Mouse (Mus musculus): ENCODE measurements at regions not wholly inside any gene's neighbourhood (a gene's known extent, or its start where the extent isn't known, plus 50 kb on each side); places are given as distances from the start of the nearest gene placed in this dataset.

GRCm38 (mm10) chr5:111641685-111642084 lies 92.0 kb upstream of the Gm26897 start:
- Histone ChIP-seq H3K27ac (no peak overlapping the region), H3K27me3 (ENCODE audit: insufficient read depth, low read length) (no peaks in the 10 kb centered on the region), H3K4me1 (replicated peaks; ENCODE audit: insufficient read depth, low read length) (no peaks in the 10 kb centered on the region), H3K4me2 (ENCODE audit: low read length) (no peak overlapping the region), H3K9ac (ENCODE audit: low read depth, low read length) (no peak overlapping the region), H3K36me3 (ENCODE audit: insufficient read depth, low read length) (no peaks in the 10 kb centered on the region), H3K9me3 (replicated peaks; ENCODE audit: low read length) (no peaks in the 10 kb centered on the region), H3K4me3 (replicated peaks; ENCODE audit: low read depth, low read length) (no peak overlapping the region)
- WGBS: 80% methylated on average over 4 of the region's 4 CpGs
- ATAC-seq (replicated peaks; ENCODE audit: low FRiP score, low read depth) (no peak), DNase-seq (ENCODE audit: low spot score) (no peak)
- peak; percentile 24; the same call in 1 of the 2 replicates for TF ChIP-seq CTCF (IDR thresholded peaks at IDR 0.05; ENCODE audit: low read depth)

GRCm38 (mm10) chr5:111644142-111644541 lies 89.6 kb upstream of the Gm26897 start:
- Histone ChIP-seq H3K4me1 (replicated peaks; ENCODE audit: insufficient read depth, low read length) (no peaks in the 10 kb centered on the region; the same call in 1 of the 2 replicates), H3K27ac (no peak overlapping the region), H3K4me2 (ENCODE audit: low read length) (no peak overlapping the region), H3K9me3 (replicated peaks; ENCODE audit: low read length) (no peaks in the 10 kb centered on the region), H3K36me3 (ENCODE audit: insufficient read depth, low read length) (no peaks in the 10 kb centered on the region), H3K9ac (ENCODE audit: low read depth, low read length) (no peak overlapping the region), H3K27me3 (ENCODE audit: insufficient read depth, low read length) (no peaks in the 10 kb centered on the region), H3K4me3 (replicated peaks; ENCODE audit: low read depth, low read length) (no peak overlapping the region)
- ATAC-seq (replicated peaks; ENCODE audit: low FRiP score, low read depth) (no peak), DNase-seq (ENCODE audit: low spot score) (no peak)
- TF ChIP-seq CTCF (IDR thresholded peaks at IDR 0.05; ENCODE audit: low read depth): no peak
- WGBS: 88% methylated on average over 2 of the region's 2 CpGs

GRCm38 (mm10) chr5:111644788-111645187 lies 88.9 kb upstream of the Gm26897 start:
- ATAC-seq (replicated peaks; ENCODE audit: low FRiP score, low read depth): no peak
- DNase-seq (ENCODE audit: low spot score): no peak

DNA sequence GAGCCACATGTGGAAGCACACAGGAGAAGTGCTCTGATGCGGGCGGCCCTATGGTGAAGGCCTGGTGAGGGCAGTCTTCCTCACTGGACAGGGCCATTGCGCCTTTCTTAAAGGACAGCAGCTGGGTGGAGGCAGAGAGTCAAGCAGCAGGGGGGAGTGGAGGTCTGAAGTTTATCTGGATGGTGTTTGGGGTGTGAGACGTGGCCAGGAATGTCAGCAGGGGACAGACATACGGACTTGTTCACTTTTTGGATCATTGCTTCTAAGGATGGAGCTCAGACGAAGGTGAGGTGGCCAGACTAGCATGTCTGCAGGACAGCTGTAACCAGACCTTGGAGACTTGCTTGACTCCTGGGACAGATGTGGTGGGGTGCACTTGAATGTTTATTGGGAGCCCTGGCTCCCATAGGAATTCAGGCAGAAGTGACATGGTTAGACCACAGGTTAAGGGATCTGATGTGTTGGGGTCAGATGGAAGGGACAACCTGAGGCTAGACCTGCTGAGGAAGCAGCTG lies 86.0 kb upstream of the Gm26897 start:
- H3K27ac ChIP-seq: no peak overlapping the region
- DNase-seq (ENCODE audit: low spot score) (no peak), ATAC-seq (replicated peaks; ENCODE audit: low FRiP score, low read depth) (no peak)
- no peaks in the 10 kb centered on the region; the same call in 1 of the 2 replicates for H3K4me1 ChIP-seq (replicated peaks; ENCODE audit: insufficient read depth, low read length)
- 68% methylated on average over 6 of the region's 6 CpGs for WGBS
- H3K4me2 ChIP-seq (ENCODE audit: low read length): no peak overlapping the region
- no peaks in the 10 kb centered on the region for H3K9me3 ChIP-seq (replicated peaks; ENCODE audit: low read length)
- H3K9ac ChIP-seq (ENCODE audit: low read depth, low read length): no peak overlapping the region
- peak; percentile 28; the same call in 1 of the 2 replicates for TF ChIP-seq CTCF (IDR thresholded peaks at IDR 0.05; ENCODE audit: low read depth)
- no peak overlapping the region for H3K4me3 ChIP-seq (replicated peaks; ENCODE audit: low read depth, low read length)
- no peaks in the 10 kb centered on the region for H3K27me3 ChIP-seq (ENCODE audit: insufficient read depth, low read length)
- H3K36me3 ChIP-seq (ENCODE audit: insufficient read depth, low read length): no peaks in the 10 kb centered on the region

More at GRCm38 (mm10) chr5:111644788-111645187, 88.9 kb upstream of the Gm26897 start:
- Histone ChIP-seq H3K27me3 (ENCODE audit: insufficient read depth, low read length) (no peaks in the 10 kb centered on the region), H3K4me3 (replicated peaks; ENCODE audit: low read depth, low read length) (no peak overlapping the region), H3K9me3 (replicated peaks; ENCODE audit: low read length) (no peaks in the 10 kb centered on the region), H3K36me3 (ENCODE audit: insufficient read depth, low read length) (no peaks in the 10 kb centered on the region), H3K4me2 (ENCODE audit: low read length) (no peak overlapping the region), H3K27ac (no peak overlapping the region), H3K9ac (ENCODE audit: low read depth, low read length) (no peak overlapping the region), H3K4me1 (replicated peaks; ENCODE audit: insufficient read depth, low read length) (no peaks in the 10 kb centered on the region; the same call in 1 of the 2 replicates)
- no peak for TF ChIP-seq CTCF (IDR thresholded peaks at IDR 0.05; ENCODE audit: low read depth)
- 62% methylated on average over 4 of the region's 4 CpGs for WGBS

DNA sequence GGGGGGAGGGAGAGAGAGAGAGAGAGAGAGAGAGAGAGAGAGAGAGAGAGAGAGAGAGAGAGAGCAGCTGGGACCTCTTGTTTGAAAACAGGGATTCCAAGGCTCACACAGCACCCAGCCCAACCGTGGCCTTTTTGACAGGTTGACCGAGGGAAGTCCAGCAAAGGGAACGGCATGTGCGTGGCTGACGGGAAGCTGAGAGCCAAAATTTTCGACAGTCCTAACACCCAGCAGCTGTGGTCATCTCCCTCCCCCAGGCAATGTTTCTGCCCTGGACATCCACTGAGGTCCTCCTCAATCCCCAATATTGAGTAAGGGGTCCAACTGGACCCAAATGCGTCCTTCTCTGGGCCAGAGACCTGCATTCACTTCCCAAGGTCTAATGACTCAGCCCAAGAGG lies 85.2 kb upstream of the Gm26897 start:
- ATAC-seq (replicated peaks; ENCODE audit: low FRiP score, low read depth) (peak; percentile 69; the same call in 1 of the 2 replicates), DNase-seq (ENCODE audit: low spot score) (peak; percentile 85)
- Histone ChIP-seq H3K4me3 (replicated peaks; ENCODE audit: low read depth, low read length) (no peak overlapping the region), H3K9ac (ENCODE audit: low read depth, low read length) (no peak overlapping the region), H3K36me3 (ENCODE audit: insufficient read depth, low read length) (no peaks in the 10 kb centered on the region), H3K4me1 (replicated peaks; ENCODE audit: insufficient read depth, low read length) (no peaks in the 10 kb centered on the region; the same call in 1 of the 2 replicates), H3K27ac (peak overlapping the region; percentile 31; the same call in 1 of the 2 replicates), H3K27me3 (ENCODE audit: insufficient read depth, low read length) (no peaks in the 10 kb centered on the region), H3K4me2 (ENCODE audit: low read length) (no peak overlapping the region), H3K9me3 (replicated peaks; ENCODE audit: low read length) (no peaks in the 10 kb centered on the region)
- 42% methylated on average over 7 of the region's 7 CpGs for WGBS
- no peak for TF ChIP-seq CTCF (IDR thresholded peaks at IDR 0.05; ENCODE audit: low read depth)

DNA sequence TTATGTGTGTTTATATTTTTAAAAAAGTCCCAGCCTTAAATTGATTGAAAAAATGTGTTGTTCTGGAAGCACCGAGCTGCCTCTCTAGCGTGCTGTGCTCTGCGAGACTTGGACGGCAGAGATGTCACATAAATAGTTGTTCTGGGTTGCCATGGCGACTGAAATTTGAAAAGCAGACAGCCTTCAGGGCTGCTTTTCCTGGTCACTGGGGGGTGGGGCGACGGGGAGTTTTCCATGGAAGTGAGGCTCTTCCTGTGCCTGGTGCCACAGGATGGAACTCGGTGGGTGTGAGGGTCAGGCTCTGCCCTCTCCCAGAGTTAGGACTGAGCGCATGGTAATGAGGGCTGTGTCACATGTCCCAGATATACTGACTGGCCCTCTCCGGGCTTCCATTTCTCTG lies 84.7 kb upstream of the Gm26897 start:
- Histone ChIP-seq H3K36me3 (ENCODE audit: insufficient read depth, low read length) (no peaks in the 10 kb centered on the region), H3K27me3 (ENCODE audit: insufficient read depth, low read length) (no peaks in the 10 kb centered on the region), H3K27ac (0 out of 2 replicates have a peak overlapping the region, but pooled peaks have one; percentile 50), H3K9me3 (replicated peaks; ENCODE audit: low read length) (no peaks in the 10 kb centered on the region), H3K9ac (ENCODE audit: low read depth, low read length) (no peak overlapping the region), H3K4me1 (replicated peaks; ENCODE audit: insufficient read depth, low read length) (no peaks in the 10 kb centered on the region; the same call in 1 of the 2 replicates), H3K4me3 (replicated peaks; ENCODE audit: low read depth, low read length) (no peak overlapping the region), H3K4me2 (ENCODE audit: low read length) (no peak overlapping the region)
- DNase-seq (ENCODE audit: low spot score) (peak; percentile 92), ATAC-seq (replicated peaks; ENCODE audit: low FRiP score, low read depth) (peak; percentile 59; the same call in 1 of the 2 replicates)
- TF ChIP-seq CTCF (IDR thresholded peaks at IDR 0.05; ENCODE audit: low read depth): no peak
- 35% methylated on average over 10 of the region's 10 CpGs for WGBS

DNA sequence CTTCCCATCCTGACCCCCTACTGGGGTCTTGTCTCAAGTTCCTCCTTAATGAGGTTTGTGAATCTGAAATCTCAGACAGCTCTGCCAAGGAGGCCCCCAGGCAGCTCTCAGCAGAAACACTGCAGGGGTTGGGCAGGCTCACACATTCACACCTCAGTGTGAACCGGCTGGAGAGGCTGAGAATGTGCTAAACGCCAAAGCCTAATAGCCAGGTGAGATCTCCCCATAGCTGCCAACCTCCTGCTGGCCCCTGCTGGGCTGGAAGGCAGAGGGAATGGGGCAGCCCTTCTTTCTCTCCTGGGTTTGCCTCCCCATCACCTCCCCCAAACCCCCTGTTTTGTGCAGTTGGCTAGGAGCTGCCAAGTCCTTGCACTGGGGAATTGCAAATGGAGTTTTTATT lies 81.3 kb upstream of the Gm26897 start:
- TF ChIP-seq CTCF (IDR thresholded peaks at IDR 0.05; ENCODE audit: low read depth): no peak
- H3K4me2 ChIP-seq (ENCODE audit: low read length): no peak overlapping the region
- H3K4me1 ChIP-seq (replicated peaks; ENCODE audit: insufficient read depth, low read length): no peaks in the 10 kb centered on the region; the same call in 1 of the 2 replicates
- no peaks in the 10 kb centered on the region for H3K9me3 ChIP-seq (replicated peaks; ENCODE audit: low read length)
- WGBS: 7% methylated on average over 2 of the region's 2 CpGs
- DNase-seq (ENCODE audit: low spot score): no peak
- no peak overlapping the region for H3K9ac ChIP-seq (ENCODE audit: low read depth, low read length)
- H3K4me3 ChIP-seq (replicated peaks; ENCODE audit: low read depth, low read length): no peak overlapping the region
- H3K27ac ChIP-seq: no peak overlapping the region
- ATAC-seq (replicated peaks; ENCODE audit: low FRiP score, low read depth): no peak
- no peaks in the 10 kb centered on the region for H3K36me3 ChIP-seq (ENCODE audit: insufficient read depth, low read length)
- no peaks in the 10 kb centered on the region for H3K27me3 ChIP-seq (ENCODE audit: insufficient read depth, low read length)
